Mouse (Mus musculus) midbrain, embryonic 13.5 days (tissue): ENCODE results near the gene Npcd. TPM values are rescaled to one million over a fixed set of nuclear protein-coding genes. Genes with fewer than 3 reads are reported as not detected.

ENCODE experiments used
- ATAC-seq: fragments of 200-750 bp; cut with Nextera tagmentation; 2 replicates; pipeline ENCODE4 v1.8.0; 2017; ENCODE audit warnings: mild to moderate bottlenecking, moderate TSS enrichment, moderate library complexity
- H3K27ac ChIP-seq: fragments of 300-500 bp; sonication (generic); 2 replicates; pipeline ENCODE4 v1.5.1; 2015; ENCODE audit warnings: inconsistent platforms, mild to moderate bottlenecking, moderate library complexity
- H3K27me3 ChIP-seq: fragments of 300-500 bp; sonication (generic); 2 replicates; pipeline ENCODE4 v1.6.1; 2015; ENCODE audit warnings: mild to moderate bottlenecking, inconsistent platforms
- H3K36me3 ChIP-seq: fragments of 300-500 bp; sonication (generic); 2 replicates; pipeline ENCODE4 v1.6.1; 2015; ENCODE audit warnings: mild to moderate bottlenecking, inconsistent platforms
- H3K4me1 ChIP-seq: fragments of 300-500 bp; sonication (generic); replicated peaks from 2 replicates; pipeline ENCODE4 v1.6.1; 2015; ENCODE audit warnings: inconsistent platforms
- H3K4me2 ChIP-seq: fragments of 300-500 bp; sonication (generic); replicated peaks from 2 replicates; pipeline ENCODE4 v1.6.1; 2015; ENCODE audit warnings: moderate library complexity, mild to moderate bottlenecking, inconsistent platforms
- H3K4me3 ChIP-seq: fragments of 300-500 bp; sonication (generic); replicated peaks from 2 replicates; pipeline ENCODE4 v1.5.1; 2015; ENCODE audit warnings: mild to moderate bottlenecking, inconsistent platforms
- H3K9ac ChIP-seq: fragments of 300-500 bp; sonication (generic); replicated peaks from 2 replicates; pipeline ENCODE4 v1.6.1; 2015; ENCODE audit warnings: mild to moderate bottlenecking, inconsistent platforms
- H3K9me3 ChIP-seq: fragments of 300-500 bp; sonication (generic); 2 replicates; pipeline ENCODE4 v1.6.1; 2016; ENCODE audit warnings: mild to moderate bottlenecking, inconsistent platforms
- WGBS: fragments of 180-500 bp; shearing (Covaris S2); methylation state at CpG from one replicate; pipeline ENCODE4 v1.1.7; 2015; 5-methylcytosine and 5-hydroxymethylcytosine counted together
- polyA plus RNA-seq: library from polyadenylated mRNA; unstranded; fragments of >200 nt; fragmentation: Nextera tagmentation; extraction: Ambion mirVana; gene quantifications from 2 replicates; pipeline ENCODE4 v1.2.1, GENCODE M21; 2015

The Npcd gene
- polyA plus RNA-seq, 1 experiment from 2014 or later = 1.2 TPM

- WGBS = 94% methylated on average over 8 of the region's 8 CpGs
- no peaks in the 10 kb centered on the region for H3K36me3 ChIP-seq
- no peaks in the 10 kb centered on the region for H3K9me3 ChIP-seq
Measured at GRCm38 (mm10) chr15:79797680-79798079, 36.4 kb downstream of the Npcd start.

GRCm38 (mm10) chr15:79797096-79797495, 36.9 kb downstream of the Npcd start:
- ATAC-seq = no peak
- Histone ChIP-seq H3K27me3 (peaks cover 7% of the 10 kb centered on the region), H3K9ac (no peak overlapping the region), H3K4me2 (no peak overlapping the region), H3K36me3 (no peaks in the 10 kb centered on the region), H3K4me1 (0 out of 2 replicates have a peak, but pooled peaks cover 22% of the 10 kb centered on the region), H3K9me3 (no peaks in the 10 kb centered on the region), H3K4me3 (no peak overlapping the region), H3K27ac (no peak overlapping the region)
- 83% methylated on average over 7 of the region's 7 CpGs for WGBS

More at GRCm38 (mm10) chr15:79797680-79798079, 36.4 kb downstream of the Npcd start:
- Histone ChIP-seq H3K27me3 (peaks cover 13% of the 10 kb centered on the region), H3K27ac (no peak overlapping the region), H3K4me2 (no peak overlapping the region), H3K9ac (no peak overlapping the region), H3K4me1 (peaks cover 26% of the 10 kb centered on the region; the same call in 1 of the 2 replicates), H3K4me3 (no peak overlapping the region)
- ATAC-seq = no peak

- Histone ChIP-seq H3K27ac (no peak overlapping the region), H3K36me3 (no peaks in the 10 kb centered on the region), H3K4me2 (no peak overlapping the region), H3K4me3 (no peak overlapping the region), H3K27me3 (peaks cover under 1% of the 10 kb centered on the region; the same call in 1 of the 2 replicates), H3K4me1 (0 out of 2 replicates have a peak, but pooled peaks cover 23% of the 10 kb centered on the region), H3K9ac (no peak overlapping the region), H3K9me3 (no peaks in the 10 kb centered on the region)
- no peak for ATAC-seq
- WGBS = 87% methylated on average over 12 of the region's 12 CpGs
Measured at GRCm38 (mm10) chr15:79796256-79796655, 37.8 kb downstream of the Npcd start.

GRCm38 (mm10) chr15:79794173-79794572, 39.9 kb downstream of the Npcd start:
- Histone ChIP-seq H3K9me3 (no peaks in the 10 kb centered on the region), H3K4me3 (no peak overlapping the region), H3K27me3 (peaks cover 3% of the 10 kb centered on the region; the same call in 1 of the 2 replicates), H3K9ac (no peak overlapping the region), H3K4me2 (no peak overlapping the region), H3K36me3 (peaks cover 5% of the 10 kb centered on the region; the same call in 1 of the 2 replicates), H3K27ac (no peak overlapping the region), H3K4me1 (0 out of 2 replicates have a peak, but pooled peaks cover 13% of the 10 kb centered on the region)
- ATAC-seq = no peak
- 34% methylated on average over 20 of the region's 20 CpGs for WGBS

GRCm38 (mm10) chr15:79793076-79793475, 41.0 kb downstream of the Npcd start:
- H3K4me2 ChIP-seq = no peak overlapping the region
- peaks cover 5% of the 10 kb centered on the region; the same call in 1 of the 2 replicates for H3K36me3 ChIP-seq
- ATAC-seq = no peak
- WGBS = 92% methylated on average over 9 of the region's 9 CpGs
- no peaks in the 10 kb centered on the region for H3K9me3 ChIP-seq
- H3K4me3 ChIP-seq = no peak overlapping the region
- H3K9ac ChIP-seq = no peak overlapping the region
- H3K4me1 ChIP-seq = peaks cover 15% of the 10 kb centered on the region
- H3K27me3 ChIP-seq = peaks cover 3% of the 10 kb centered on the region; the same call in 1 of the 2 replicates
- H3K27ac ChIP-seq = no peak overlapping the region

GRCm38 (mm10) chr15:79792455-79792854, 41.6 kb downstream of the Npcd start:
- no peak overlapping the region for H3K27ac ChIP-seq
- no peak for ATAC-seq
- H3K4me3 ChIP-seq = no peak overlapping the region
- H3K9ac ChIP-seq = no peak overlapping the region
- H3K36me3 ChIP-seq = peaks cover 5% of the 10 kb centered on the region; the same call in 1 of the 2 replicates
- H3K27me3 ChIP-seq = peaks cover 3% of the 10 kb centered on the region; the same call in 1 of the 2 replicates
- 20% methylated on average over 19 of the region's 19 CpGs for WGBS
- no peaks in the 10 kb centered on the region for H3K9me3 ChIP-seq
- no peak overlapping the region for H3K4me2 ChIP-seq
- peaks cover 21% of the 10 kb centered on the region for H3K4me1 ChIP-seq

- H3K36me3 ChIP-seq = peaks cover 5% of the 10 kb centered on the region; the same call in 1 of the 2 replicates
- no peak overlapping the region for H3K4me2 ChIP-seq
- 2% methylated on average over 12 of the region's 12 CpGs for WGBS
- H3K4me3 ChIP-seq = no peak overlapping the region
- peaks cover 3% of the 10 kb centered on the region; the same call in 1 of the 2 replicates for H3K27me3 ChIP-seq
- H3K9ac ChIP-seq = no peak overlapping the region
- H3K9me3 ChIP-seq = no peaks in the 10 kb centered on the region
- H3K27ac ChIP-seq = no peak overlapping the region
- H3K4me1 ChIP-seq = peaks cover 28% of the 10 kb centered on the region
- no peak for ATAC-seq
Measured at GRCm38 (mm10) chr15:79791502-79791901, 42.5 kb downstream of the Npcd start.

GRCm38 (mm10) chr15:79790905-79791304, 43.1 kb downstream of the Npcd start:
- Histone ChIP-seq H3K9ac (no peak overlapping the region), H3K4me2 (no peak overlapping the region), H3K27ac (no peak overlapping the region), H3K4me1 (peaks cover 28% of the 10 kb centered on the region), H3K36me3 (peaks cover 5% of the 10 kb centered on the region; the same call in 1 of the 2 replicates), H3K27me3 (peaks cover 3% of the 10 kb centered on the region; the same call in 1 of the 2 replicates), H3K9me3 (no peaks in the 10 kb centered on the region), H3K4me3 (no peak overlapping the region)
- WGBS = 81% methylated on average over 6 of the region's 6 CpGs
- ATAC-seq = no peak

- H3K4me2 ChIP-seq = no peak overlapping the region
- no peak for ATAC-seq
- H3K27ac ChIP-seq = no peak overlapping the region
- H3K36me3 ChIP-seq = peaks cover 5% of the 10 kb centered on the region; the same call in 1 of the 2 replicates
- no peaks in the 10 kb centered on the region for H3K9me3 ChIP-seq
- 59% methylated on average over 8 of the region's 8 CpGs for WGBS
- H3K4me3 ChIP-seq = no peak overlapping the region
- peaks cover 24% of the 10 kb centered on the region for H3K4me1 ChIP-seq
- H3K27me3 ChIP-seq = peaks cover 3% of the 10 kb centered on the region; the same call in 1 of the 2 replicates
- no peak overlapping the region for H3K9ac ChIP-seq
Measured at GRCm38 (mm10) chr15:79790111-79790510, 43.9 kb downstream of the Npcd start.

GRCm38 (mm10) chr15:79787815-79788214, 46.2 kb downstream of the Npcd start:
- WGBS = 30% methylated on average over 8 of the region's 8 CpGs
- H3K9ac ChIP-seq = no peak overlapping the region
- peak overlapping the region; percentile 46 for H3K27ac ChIP-seq
- H3K4me1 ChIP-seq = peaks cover 18% of the 10 kb centered on the region
- peaks cover 5% of the 10 kb centered on the region; the same call in 1 of the 2 replicates for H3K36me3 ChIP-seq
- H3K4me2 ChIP-seq = no peak overlapping the region
- peak; percentile 51 for ATAC-seq
- H3K27me3 ChIP-seq = peaks cover 3% of the 10 kb centered on the region; the same call in 1 of the 2 replicates
- H3K4me3 ChIP-seq = no peak overlapping the region
- no peaks in the 10 kb centered on the region for H3K9me3 ChIP-seq

GRCm38 (mm10) chr15:79785056-79785455, 49.0 kb downstream of the Npcd start:
- 50% methylated on average over 1 of the region's 1 CpGs for WGBS
- Histone ChIP-seq H3K9me3 (no peaks in the 10 kb centered on the region), H3K4me1 (peaks cover 15% of the 10 kb centered on the region), H3K4me2 (no peak overlapping the region), H3K36me3 (peaks cover 5% of the 10 kb centered on the region; the same call in 1 of the 2 replicates), H3K27ac (no peak overlapping the region), H3K27me3 (no peaks in the 10 kb centered on the region), H3K4me3 (no peak overlapping the region), H3K9ac (no peak overlapping the region)
- ATAC-seq = no peak

- no peak for ATAC-seq
- Histone ChIP-seq H3K9ac (no peak within 1 kb of the TSS), H3K27ac (no peak within 1 kb of the TSS), H3K36me3 (no peaks in the 10 kb centered on the region), H3K4me2 (no peak within 1 kb of the TSS), H3K9me3 (no peaks in the 10 kb centered on the region), H3K4me1 (peaks cover 22% of the 10 kb centered on the region), H3K4me3 (no peak within 1 kb of the TSS), H3K27me3 (no peaks in the 10 kb centered on the region; the same call in 1 of the 2 replicates)
Measured at GRCm38 (mm10) chr15:79777749-79778148, 56.3 kb downstream of the Npcd start, which contains the start of gene Dnal4. Dnal4 (minus strand) TSS chr15:79777849.
